Mouse (Mus musculus) cerebellum, adult 11 months (tissue): Measurements from ENCODE around the gene Olfr452.

Experiments
- DNase-seq: peaks from one replicate; pipeline ENCODE4 v3.0.0; 2022

Gene Olfr452

GRCm38 (mm10) chr6:42784793-42785192 is at the start of gene Olfr452:
Gene Olfr452 (plus strand): TSS chr6:42785093.
- no peak for DNase-seq

- DNase-seq: no peak
These were observed 45.8 kb upstream of the Olfr452 start, which contains the start of gene Olfr453 for GRCm38 (mm10) chr6:42739071-42739470. Gene Olfr453 (plus strand): TSS chr6:42739371.

DNA sequence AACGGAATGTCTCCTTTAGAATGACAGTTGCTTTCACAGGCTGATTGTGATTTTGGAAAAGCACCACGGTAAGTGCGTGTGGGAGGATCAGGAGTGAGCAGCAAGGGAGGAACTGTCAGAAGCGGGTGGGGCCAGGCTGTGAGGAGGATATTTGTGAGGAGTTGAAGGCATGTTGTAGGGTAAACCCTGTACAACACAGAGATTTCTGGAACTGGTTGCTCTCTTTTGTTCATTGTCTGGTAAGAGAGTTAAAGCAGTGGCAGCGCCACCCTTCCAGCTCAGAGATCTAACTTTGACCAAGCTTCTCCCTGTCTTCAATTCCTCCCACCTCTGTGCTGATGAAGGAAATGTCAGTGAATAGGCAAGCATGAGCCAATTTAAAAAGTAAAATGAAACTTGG is 42.6 kb upstream of the Olfr452 start:
- DNase-seq: no peak

GRCm38 (mm10) chr6:42747846-42748245 is 37.0 kb upstream of the Olfr452 start:
- DNase-seq: no peak

DNA sequence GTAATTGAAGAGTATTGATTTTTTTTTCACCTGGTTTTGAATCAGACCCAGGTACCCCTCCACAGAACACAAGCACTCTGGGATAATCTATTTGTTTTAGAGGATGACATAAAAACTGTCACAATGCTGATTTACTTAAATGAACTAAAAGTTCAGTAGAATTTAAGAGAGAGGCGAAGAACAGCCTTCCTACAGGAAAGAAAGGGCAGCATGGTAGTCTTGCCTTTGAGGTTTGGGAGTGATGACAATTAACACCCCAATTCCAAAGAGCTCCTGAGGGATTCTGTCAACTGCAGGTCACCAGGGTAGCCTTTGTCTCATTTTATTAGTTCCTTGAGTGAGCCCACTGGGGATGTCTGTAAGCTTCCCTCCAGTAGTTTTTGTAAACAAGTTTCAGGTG is 28.8 kb upstream of the Olfr452 start, which contains the start of gene Olfr38:
Gene Olfr38 (plus strand): TSS at position 301 of the 400 bp plus-strand sequence.
- no peak for DNase-seq

DNA sequence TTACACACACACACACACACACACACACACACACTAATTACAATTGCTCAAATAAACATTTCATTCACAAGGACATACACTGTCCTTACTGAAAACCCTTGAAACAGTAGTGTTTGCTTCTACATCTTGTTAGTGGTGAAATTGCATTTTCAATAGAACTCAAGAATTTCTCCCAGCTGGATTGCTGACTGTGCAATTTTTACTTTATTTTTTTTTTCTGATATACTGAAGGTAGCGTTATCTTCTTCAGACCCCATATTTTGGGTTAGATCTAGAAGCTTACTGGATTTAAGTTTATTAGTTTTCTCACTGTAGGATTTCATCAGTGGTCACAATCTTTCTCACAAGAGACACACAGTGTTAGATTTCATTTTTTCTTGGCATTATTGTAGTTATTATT is 7.8 kb upstream of the Olfr452 start:
- no peak for DNase-seq

DNA sequence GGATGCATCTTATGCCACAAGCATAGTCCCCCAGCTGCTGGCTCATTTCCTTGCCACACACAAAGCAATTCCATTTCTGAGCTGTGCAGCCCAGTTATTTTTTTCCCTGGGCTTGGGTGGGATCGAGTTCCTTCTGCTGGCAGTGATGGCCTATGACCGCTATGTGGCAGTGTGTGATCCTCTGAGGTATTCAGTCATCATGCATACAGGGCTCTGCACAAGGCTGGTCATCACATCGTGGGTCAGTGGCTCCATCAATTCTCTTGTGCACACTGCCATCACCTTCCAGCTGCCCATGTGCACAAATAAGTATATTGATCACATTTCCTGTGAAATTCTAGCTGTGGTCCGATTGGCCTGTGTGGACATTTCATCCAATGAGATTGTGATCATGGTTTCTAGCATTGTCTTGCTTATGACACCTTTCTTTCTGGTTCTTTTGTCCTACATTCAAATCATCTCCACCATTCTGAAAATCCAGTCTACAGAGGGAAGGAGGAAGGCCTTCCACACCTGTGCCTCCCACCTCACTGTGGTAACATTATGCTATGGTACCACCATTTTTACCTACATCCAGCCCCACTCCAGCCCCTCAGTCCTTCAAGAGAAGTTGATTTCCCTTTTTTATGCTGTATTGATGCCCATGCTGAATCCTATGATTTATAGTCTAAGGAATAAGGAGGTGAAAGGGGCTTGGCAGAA is 5.5 kb downstream of the Olfr452 start:
- no peak for DNase-seq

- no peak for DNase-seq
These were observed 6.2 kb downstream of the Olfr452 start for GRCm38 (mm10) chr6:42790949-42791556.

- DNase-seq: no peak
These were observed 10.1 kb downstream of the Olfr452 start for GRCm38 (mm10) chr6:42794982-42795381.

DNA sequence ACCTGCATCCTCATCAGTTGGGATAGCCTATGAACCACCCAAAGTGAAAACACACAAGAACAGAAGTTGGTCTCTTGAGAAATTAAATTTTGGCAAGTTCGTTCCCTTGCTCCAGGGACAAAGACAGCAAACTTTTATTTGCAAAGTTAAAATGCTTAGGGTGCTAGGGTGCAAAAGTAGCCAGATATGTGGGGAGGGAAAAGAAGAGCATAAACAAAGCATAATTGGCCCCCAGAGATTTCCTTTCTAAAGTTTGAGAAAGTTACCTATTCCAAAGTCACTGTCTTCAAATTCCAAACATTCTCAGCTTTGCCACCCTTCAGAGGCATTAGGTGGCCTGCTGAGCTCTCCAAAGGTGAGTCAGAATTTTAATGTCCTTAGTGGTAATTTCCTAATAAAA is 26.7 kb downstream of the Olfr452 start, which contains the start of gene Olfr450:
Gene Olfr450 (plus strand): TSS at position 301 of the 400 bp plus-strand sequence.
- DNase-seq: no peak

DNA sequence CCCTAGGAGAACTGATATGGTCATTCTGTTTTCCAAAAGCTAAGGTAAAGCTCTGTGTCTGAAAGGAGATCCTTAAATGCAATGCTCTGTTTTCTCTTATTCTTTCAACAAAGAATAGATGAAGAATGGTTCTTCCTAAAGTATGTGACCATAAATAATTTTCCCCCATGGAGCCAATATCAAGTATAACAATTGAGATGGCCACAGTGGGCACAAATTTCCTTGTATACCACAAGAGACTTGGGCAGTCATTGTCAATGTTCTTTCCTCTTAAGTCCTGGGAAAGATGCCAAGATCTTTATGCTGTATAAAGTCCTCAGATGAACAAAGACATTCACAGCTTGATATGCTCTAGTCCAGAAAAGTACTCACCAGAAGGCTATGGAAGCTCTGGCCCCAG is 49.2 kb downstream of the Olfr452 start, which contains the start of gene Olfr449:
Gene Olfr449 (plus strand): TSS at position 301 of the 400 bp plus-strand sequence.
- DNase-seq: no peak
